Mouse (Mus musculus): ENCODE measurements around the gene Pet100.

Pet100 gene

GRCm38 (mm10) chr8:3626971-3627370 lies 5.6 kb downstream of the Pet100 start:
- DNase-seq (ENCODE audit: low read depth), result no peak

GRCm38 (mm10) chr8:3628014-3628413 lies 6.7 kb downstream of the Pet100 start:
- DNase-seq (ENCODE audit: low read depth), result peak; percentile 57

- no peak for DNase-seq (ENCODE audit: low read depth)
Observed at GRCm38 (mm10) chr8:3630647-3631477, 9.5 kb downstream of the Pet100 start, which contains the start of gene Stxbp2. TSS of gene Stxbp2 (plus strand) at chr8:3630955.

- no peak for DNase-seq (ENCODE audit: low read depth)
Observed at GRCm38 (mm10) chr8:3631478-3631875, 10.1 kb downstream of the Pet100 start.

- peak; percentile 58 for DNase-seq (ENCODE audit: low read depth)
Observed at GRCm38 (mm10) chr8:3645804-3646203, 24.5 kb downstream of the Pet100 start.

- peak; percentile 66 for DNase-seq (ENCODE audit: low read depth)
Observed at GRCm38 (mm10) chr8:3646824-3647531, 25.6 kb downstream of the Pet100 start.

- DNase-seq (ENCODE audit: low read depth), result peak; percentile 43
Observed at GRCm38 (mm10) chr8:3647561-3647960, 26.2 kb downstream of the Pet100 start.

- no peak for DNase-seq (ENCODE audit: low read depth)
Observed at GRCm38 (mm10) chr8:3648268-3648667, 26.9 kb downstream of the Pet100 start.

GRCm38 (mm10) chr8:3648990-3649389 lies 27.6 kb downstream of the Pet100 start:
- no peak for DNase-seq (ENCODE audit: low read depth)

GRCm38 (mm10) chr8:3652845-3653244 lies 31.5 kb downstream of the Pet100 start:
- no peak for DNase-seq (ENCODE audit: low read depth)

- peak; percentile 72 for DNase-seq (ENCODE audit: low read depth)
Observed at GRCm38 (mm10) chr8:3654726-3655508, 33.6 kb downstream of the Pet100 start.

GRCm38 (mm10) chr8:3655526-3655925 lies 34.2 kb downstream of the Pet100 start, which contains the start of gene Retn:
TSS of gene Retn (plus strand) at chr8:3655770.
- DNase-seq (ENCODE audit: low read depth), result no peak

- DNase-seq (ENCODE audit: low read depth), result peak; percentile 87
Observed at GRCm38 (mm10) chr8:3656725-3657381, 35.5 kb downstream of the Pet100 start.

- DNase-seq (ENCODE audit: low read depth), result no peak
Observed at GRCm38 (mm10) chr8:3660889-3661288, 39.5 kb downstream of the Pet100 start.

- DNase-seq (ENCODE audit: low read depth), result no peak
Observed at GRCm38 (mm10) chr8:3664405-3664804, 43.1 kb downstream of the Pet100 start.

GRCm38 (mm10) chr8:3665507-3665906 lies 44.2 kb downstream of the Pet100 start, which contains the start of gene Mcemp1:
TSS of gene Mcemp1 (plus strand) at chr8:3665754.
- DNase-seq (ENCODE audit: low read depth), result peak; percentile 30

- no peak for DNase-seq (ENCODE audit: low read depth)
Observed at GRCm38 (mm10) chr8:3670388-3670787, 49.0 kb downstream of the Pet100 start.

GRCm38 (mm10) chr8:3671980-3672491 lies 50.7 kb downstream of the Pet100 start, which contains the start of gene Fcor:
TSS of gene Fcor (minus strand) at chr8:3672362.
- DNase-seq (ENCODE audit: low read depth), result peak; percentile 94

GRCm38 (mm10) chr8:3674671-3675070 lies 53.3 kb downstream of the Pet100 start:
- DNase-seq (ENCODE audit: low read depth), result peak; percentile 50

All from NIH3T3 (cell line).